Mouse (Mus musculus) C2C12 (cell line): Measurements from ENCODE around the gene Emb. TPM values are rescaled to one million over a fixed set of nuclear protein-coding genes. Genes with fewer than 3 reads are reported as not detected.
"Not testable (repeated sequence)": the region's sequence is repeated elsewhere in the genome, so short reads cannot be mapped to it uniquely, and the experiment has no call there.

Source experiments
- H3K27me3 ChIP-seq: one replicate; pipeline ENCODE4 v1.6.1; 2011; ENCODE audit not compliant: control insufficient read depth, insufficient read depth, insufficient read length
- H3K36me3 ChIP-seq: one replicate; pipeline ENCODE4 v1.6.1; 2011; ENCODE audit not compliant: control insufficient read depth, insufficient read depth
- H3K4me3 ChIP-seq: one replicate; pipeline ENCODE4 v1.5.1; 2011; ENCODE audit warnings: mild to moderate bottlenecking, control low read depth; ENCODE audit not compliant: poor library complexity, insufficient read depth, severe bottlenecking
- H3K79me2 ChIP-seq: one replicate; pipeline ENCODE4 v1.6.1; 2011; ENCODE audit not compliant: control insufficient read depth, insufficient read depth
- H3K79me3 ChIP-seq: one replicate; pipeline ENCODE4 v1.6.1; 2011; ENCODE audit warnings: low read depth, control low read depth
- H3ac ChIP-seq: one replicate; pipeline ENCODE3; 2011; ENCODE audit warnings: low read depth; ENCODE audit not compliant: control insufficient read depth, insufficient read length
- CEBPB ChIP-seq: IDR thresholded peaks from one replicate; pipeline ENCODE4 v1.6.1; 2011; ENCODE audit warnings: low read depth, mild to moderate bottlenecking, control low read depth, moderate library complexity
- CTCF ChIP-seq: IDR thresholded peaks from one replicate; pipeline ENCODE4 v1.5.1; 2011; ENCODE audit not compliant: control insufficient read depth, insufficient read depth, insufficient read length
- FOSL1 ChIP-seq: IDR thresholded peaks from one replicate; pipeline ENCODE4 v1.8.0; 2011; ENCODE audit warnings: mild to moderate bottlenecking, low read length; ENCODE audit not compliant: poor library complexity, insufficient read depth, severe bottlenecking
- MAX ChIP-seq: IDR thresholded peaks from one replicate; pipeline ENCODE4 v1.6.1; 2011; ENCODE audit warnings: mild to moderate bottlenecking, control low read depth
- MYOD1 ChIP-seq: IDR thresholded peaks from one replicate; pipeline ENCODE4 v1.6.1; 2011; ENCODE audit warnings: low read depth; ENCODE audit not compliant: control insufficient read depth, insufficient read length
- MYOG ChIP-seq: IDR thresholded peaks from one replicate; pipeline ENCODE4 v1.6.1; 2011; ENCODE audit not compliant: control insufficient read depth, insufficient read length; ENCODE audit errors: extremely low read depth
- USF1 ChIP-seq: IDR thresholded peaks from one replicate; pipeline ENCODE4 v1.6.1; 2011; ENCODE audit warnings: low read depth, mild to moderate bottlenecking, control low read depth, moderate library complexity
- long read RNA-seq, 2 experiments: library from polyadenylated mRNA; unstranded; transcript quantifications; one replicate each; pipeline ENCODE4 v2.0.0; 2019 to 2020
- polyA plus RNA-seq: library from polyadenylated mRNA; unstranded; fragments of >200 nt; fragmentation: generic; extraction: Trizol; gene quantifications from one replicate; pipeline ENCODE4 v1.2.1, GENCODE M21; 2012; ENCODE audit warnings: missing spikeins

The Emb gene
- 9.5 TPM for polyA plus RNA-seq
- long read RNA-seq, experiment 1, transcript Emb-201 (9 exons, 2,923 nt), result major isoform, 28 of 29 reads
- long read RNA-seq, experiment 1, partial matches to known transcripts, result 0 of 29 reads
- long read RNA-seq, experiment 1, other reads (novel, unspliced or antisense), result 1 of 29 reads
- long read RNA-seq, experiment 2, transcript Emb-201 (9 exons, 2,923 nt), result major isoform, 99 of 100 reads
- long read RNA-seq, experiment 2, partial matches to known transcripts, result 1 of 100 reads
- long read RNA-seq, experiment 2, other reads (novel, unspliced or antisense), result 0 of 100 reads

DNA sequence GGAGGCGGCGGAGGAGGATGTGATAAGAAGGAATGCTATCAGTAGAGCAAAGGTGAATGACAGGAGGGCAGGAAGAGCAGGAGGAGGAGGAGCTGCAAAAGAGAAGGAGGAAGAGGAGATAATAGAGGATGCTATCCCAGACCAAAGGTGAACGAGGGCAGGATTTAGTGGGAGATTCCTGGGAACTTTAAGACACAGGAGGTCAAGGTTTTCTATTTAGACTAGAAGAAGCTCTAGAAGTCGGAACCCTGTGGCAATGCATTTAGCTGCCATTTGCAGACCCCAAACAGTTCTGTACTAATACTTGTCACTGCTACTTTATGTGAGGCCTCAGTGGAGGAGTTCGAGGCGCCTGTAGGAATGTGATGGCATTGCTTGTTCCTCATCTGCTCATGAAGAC is at the start of gene Emb:
Gene Emb, plus strand, starts transcription at position 301 of the 400 bp plus-strand sequence.
- Histone ChIP-seq H3K79me3 (no peaks in the 10 kb centered on the region), H3K27me3 (no peaks in the 10 kb centered on the region), H3ac (no peak within 1 kb of the TSS), H3K79me2 (no peaks in the 10 kb centered on the region), H3K4me3 (no peak within 1 kb of the TSS), H3K36me3 (no peaks in the 10 kb centered on the region)
- TF ChIP-seq CEBPB, result no peak
- no peak for TF ChIP-seq MYOD1
- no peak for TF ChIP-seq MAX
- no peak for TF ChIP-seq USF1
- TF ChIP-seq CTCF, result no peak
- no peak for TF ChIP-seq MYOG
- no peak for TF ChIP-seq FOSL1

DNA sequence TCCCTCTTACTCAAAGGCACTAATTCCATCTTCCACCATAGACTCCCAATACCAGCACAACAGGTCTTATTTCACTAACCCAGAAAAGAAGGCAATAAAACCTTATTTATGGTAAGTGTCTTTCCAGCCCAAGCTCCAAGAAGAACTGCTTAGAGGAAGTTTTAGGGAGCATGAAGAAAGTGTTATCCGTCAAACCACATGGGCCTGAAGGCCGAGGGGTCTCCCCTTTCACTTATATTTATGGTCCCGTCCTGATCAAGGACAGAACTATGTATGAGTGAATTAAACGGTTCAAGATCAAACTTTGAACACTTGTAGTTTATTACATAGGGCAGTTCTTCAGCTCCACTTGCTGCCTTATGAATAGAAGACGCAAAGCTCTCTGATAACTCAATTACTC is 44.4 kb upstream of the Emb start:
- Histone ChIP-seq H3K79me3 (no peaks in the 10 kb centered on the region), H3K79me2 (no peaks in the 10 kb centered on the region), H3K27me3 (no peaks in the 10 kb centered on the region), H3K4me3 (no peak overlapping the region), H3K36me3 (no peaks in the 10 kb centered on the region), H3ac (no peak overlapping the region)
- no peak for TF ChIP-seq MYOD1
- no peak for TF ChIP-seq CTCF
- no peak for TF ChIP-seq FOSL1
- TF ChIP-seq USF1, result no peak
- no peak for TF ChIP-seq MAX

DNA sequence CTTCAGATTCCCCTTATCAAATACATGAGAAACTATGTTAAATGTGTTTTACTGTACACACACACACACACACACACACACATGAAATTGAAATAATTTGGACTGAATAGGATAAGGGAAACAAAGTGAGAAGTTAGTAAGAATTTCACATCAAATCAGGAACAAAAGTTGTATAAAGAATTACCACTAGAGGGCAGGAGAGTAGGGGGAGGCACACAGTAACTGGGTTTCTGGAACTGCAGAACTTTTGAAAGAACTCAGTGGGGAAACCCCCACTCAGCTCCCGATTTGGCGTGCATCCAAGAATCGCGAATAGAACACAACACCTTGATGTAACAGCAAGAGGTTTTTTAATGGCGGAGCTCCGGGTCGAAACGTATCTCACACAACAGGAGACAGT is 43.3 kb upstream of the Emb start:
- Histone ChIP-seq H3K4me3 (no peak overlapping the region), H3K79me2 (no peaks in the 10 kb centered on the region), H3ac (no peak overlapping the region), H3K79me3 (no peaks in the 10 kb centered on the region), H3K36me3 (no peaks in the 10 kb centered on the region), H3K27me3 (no peaks in the 10 kb centered on the region)
- TF ChIP-seq FOSL1 (no peak), MYOD1 (no peak), MYOG (no peak), USF1 (no peak), MAX (no peak), CEBPB (no peak), CTCF (no peak)

DNA sequence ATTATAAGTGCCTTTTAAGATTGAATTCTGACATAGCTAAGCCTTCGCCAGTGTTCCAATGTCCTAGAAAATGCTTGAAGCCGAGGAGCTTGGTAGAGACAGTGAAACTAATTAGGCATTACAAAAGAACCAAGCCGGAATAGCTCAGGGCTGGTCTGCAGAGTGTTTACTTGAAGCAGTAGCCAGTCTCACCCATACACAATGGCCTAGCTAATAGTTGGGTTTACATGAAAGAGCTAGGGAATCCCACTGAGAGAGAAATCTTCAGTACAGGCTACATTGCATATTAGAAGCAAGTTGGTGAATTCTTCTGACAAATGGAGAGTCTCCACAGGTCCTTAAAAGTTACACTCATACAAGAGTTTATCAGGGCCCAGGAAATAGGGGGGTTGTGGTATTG is 27.4 kb upstream of the Emb start:
- not testable (repeated sequence) for H3K79me2 ChIP-seq

DNA sequence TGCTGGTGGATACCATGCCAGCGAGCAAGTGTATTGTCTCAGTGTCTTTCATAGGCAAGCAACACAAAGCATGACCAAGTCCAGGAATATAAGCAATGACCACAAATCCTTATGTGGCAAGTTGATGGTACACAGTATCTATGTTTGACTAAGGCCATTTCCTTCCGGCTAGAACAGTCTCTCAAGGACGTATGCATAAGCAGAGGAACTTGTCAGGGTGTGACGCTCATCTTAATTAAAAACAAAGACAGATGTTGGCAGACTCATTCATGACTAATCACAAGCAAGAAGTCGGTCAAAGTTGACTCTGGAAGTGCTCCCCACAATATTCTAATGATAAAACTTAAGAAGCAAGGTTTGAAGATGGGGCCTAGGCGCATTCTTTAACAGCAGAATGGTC is 25.0 kb upstream of the Emb start:
- TF ChIP-seq CEBPB (no peak), CTCF (no peak), MYOD1 (no peak), MYOG (no peak), MAX (no peak), FOSL1 (no peak), USF1 (no peak)
- H3K79me2 ChIP-seq, result no peaks in the 10 kb centered on the region
- H3K4me3 ChIP-seq, result no peak overlapping the region
- no peaks in the 10 kb centered on the region for H3K36me3 ChIP-seq
- no peaks in the 10 kb centered on the region for H3K79me3 ChIP-seq
- H3K27me3 ChIP-seq, result no peaks in the 10 kb centered on the region
- H3ac ChIP-seq, result no peak overlapping the region

More for the DNA sequence above, 27.4 kb upstream of the Emb start:
- not testable (repeated sequence) for H3K27me3 ChIP-seq, H3K36me3 ChIP-seq, H3K4me3 ChIP-seq, H3ac ChIP-seq, H3K79me3 ChIP-seq

DNA sequence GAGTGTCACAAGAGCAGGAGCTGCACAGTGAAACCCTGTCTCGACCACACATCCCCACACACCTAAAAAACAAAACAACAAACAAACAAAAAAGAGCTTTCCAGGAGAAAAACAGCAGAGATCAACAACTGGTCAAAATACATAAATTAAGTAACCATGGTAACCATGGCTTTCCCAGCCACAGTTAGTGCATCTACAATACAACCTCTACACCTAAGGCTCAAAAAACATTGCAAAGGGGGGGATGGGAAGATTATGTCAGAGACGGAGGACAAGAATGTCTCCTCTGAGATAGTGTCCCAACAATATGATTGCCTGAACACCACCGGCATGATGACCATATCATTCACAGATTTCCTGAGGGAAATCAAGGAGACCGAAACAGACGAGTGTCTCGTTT is 23.0 kb upstream of the Emb start:
- Histone ChIP-seq H3K36me3 (no peaks in the 10 kb centered on the region), H3K27me3 (no peaks in the 10 kb centered on the region), H3K79me2 (no peaks in the 10 kb centered on the region), H3K79me3 (no peaks in the 10 kb centered on the region), H3K4me3 (no peak overlapping the region), H3ac (no peak overlapping the region)
- no peak for TF ChIP-seq MAX
- no peak for TF ChIP-seq MYOG
- no peak for TF ChIP-seq CEBPB
- TF ChIP-seq CTCF, result no peak
- TF ChIP-seq FOSL1, result no peak
- no peak for TF ChIP-seq MYOD1
- TF ChIP-seq USF1, result no peak
